Mouse (Mus musculus): ENCODE measurements around the gene Rbp1.
A peak's percentile ranks its signal among the peaks of the same experiment; 100 is the strongest.

Gene Rbp1

GRCm38 (mm10) chr9:98422656-98423055 lies at the start of gene Rbp1:
Rbp1 (plus strand) TSS chr9:98422961.
- no peak for DNase-seq

- DNase-seq, result no peak
These were observed 49.4 kb upstream of the Rbp1 start for GRCm38 (mm10) chr9:98373358-98373757.

GRCm38 (mm10) chr9:98374897-98375296 lies 47.9 kb upstream of the Rbp1 start:
- DNase-seq, result no peak

GRCm38 (mm10) chr9:98375329-98376170 lies 47.2 kb upstream of the Rbp1 start:
- DNase-seq, result no peak

- DNase-seq, result no peak
These were observed 43.0 kb upstream of the Rbp1 start for GRCm38 (mm10) chr9:98379736-98380135.

GRCm38 (mm10) chr9:98380593-98380992 lies 42.2 kb upstream of the Rbp1 start:
- DNase-seq, result no peak

GRCm38 (mm10) chr9:98387741-98388632 lies 34.8 kb upstream of the Rbp1 start:
- DNase-seq, result no peak

- DNase-seq, result no peak
These were observed 34.2 kb upstream of the Rbp1 start for GRCm38 (mm10) chr9:98388633-98388965.

GRCm38 (mm10) chr9:98393496-98393895 lies 29.3 kb upstream of the Rbp1 start:
- no peak for DNase-seq

GRCm38 (mm10) chr9:98397211-98397610 lies 25.6 kb upstream of the Rbp1 start:
- DNase-seq, result no peak

- DNase-seq, result no peak
These were observed 24.9 kb upstream of the Rbp1 start for GRCm38 (mm10) chr9:98397866-98398265.

- DNase-seq, result no peak
These were observed 22.4 kb upstream of the Rbp1 start for GRCm38 (mm10) chr9:98400185-98400894.

GRCm38 (mm10) chr9:98401611-98402010 lies 21.1 kb upstream of the Rbp1 start:
- no peak for DNase-seq

GRCm38 (mm10) chr9:98407771-98408170 lies 15.0 kb upstream of the Rbp1 start:
- no peak for DNase-seq

GRCm38 (mm10) chr9:98409137-98409536 lies 13.6 kb upstream of the Rbp1 start:
- peak; percentile 68 for DNase-seq

GRCm38 (mm10) chr9:98415427-98415826 lies 7.3 kb upstream of the Rbp1 start:
- no peak for DNase-seq

- no peak for DNase-seq
These were observed 4.8 kb upstream of the Rbp1 start for GRCm38 (mm10) chr9:98417919-98418318.

- no peak for DNase-seq
These were observed 4.4 kb upstream of the Rbp1 start for GRCm38 (mm10) chr9:98418346-98418745.

- DNase-seq, result no peak
These were observed 2.1 kb upstream of the Rbp1 start for GRCm38 (mm10) chr9:98420666-98421065.

- no peak for DNase-seq
These were observed 858 bp upstream of the Rbp1 start for GRCm38 (mm10) chr9:98421903-98422302.

GRCm38 (mm10) chr9:98423691-98424090 lies 930 bp downstream of the Rbp1 start:
- DNase-seq, result no peak

GRCm38 (mm10) chr9:98424291-98424690 lies 1.5 kb downstream of the Rbp1 start:
- no peak for DNase-seq

- peak; percentile 7 for DNase-seq
These were observed 2.0 kb downstream of the Rbp1 start for GRCm38 (mm10) chr9:98424725-98425210.

Measured in thymus, postnatal 14 days (tissue).